Mouse (Mus musculus) thymus, adult 2 months (tissue): ENCODE data around the gene Sox10.

Experiments
- CTCF ChIP-seq: fragments of 200-500 bp; IDR thresholded peaks from 2 replicates; pipeline ENCODE4 v1.5.1; 2012; ENCODE audit warnings: mild to moderate bottlenecking, control low read depth, low read length, moderate library complexity, borderline replicate concordance; ENCODE audit not compliant: control insufficient read depth, poor library complexity, insufficient read depth; ENCODE audit errors: extremely low read depth
- POLR2A ChIP-seq: fragments of 200-500 bp; IDR thresholded peaks from 2 replicates; pipeline ENCODE4 v1.6.1; 2012; ENCODE audit warnings: mild to moderate bottlenecking, low read length, control low read depth, moderate library complexity; ENCODE audit not compliant: control insufficient read depth, poor library complexity, insufficient read depth; ENCODE audit errors: extremely low read depth

GRCm38 (mm10) chr15:79192885-79193845 lies 28.1 kb upstream of the Sox10 start:
- TF ChIP-seq CTCF (no peak), POLR2A (no peak)
